Mouse (Mus musculus) heart, adult 10 weeks (tissue): Measurements from ENCODE around the gene Htr5b. TPM values are rescaled to one million over a fixed set of nuclear protein-coding genes. Genes with fewer than 3 reads are reported as not detected.

Source experiments
- polyA plus RNA-seq: library from polyadenylated mRNA; stranded (reverse); fragments of 350-450 nt; fragmentation: Illumina TruSeq; extraction: RNeasy Lipid Tissue Mini Kit (QIAGEN cat#74804); gene quantifications from one replicate; pipeline ENCODE4 v1.2.3, GENCODE M21; 2014; ENCODE audit warnings: low read depth, low replicate concordance

Gene Htr5b
- polyA plus RNA-seq = not detected

GRCm38 (mm10) chr1:121528399-121528720 is at the start of gene Htr5b:
Gene Htr5b (minus strand): TSS chr1:121528465.

DNA sequence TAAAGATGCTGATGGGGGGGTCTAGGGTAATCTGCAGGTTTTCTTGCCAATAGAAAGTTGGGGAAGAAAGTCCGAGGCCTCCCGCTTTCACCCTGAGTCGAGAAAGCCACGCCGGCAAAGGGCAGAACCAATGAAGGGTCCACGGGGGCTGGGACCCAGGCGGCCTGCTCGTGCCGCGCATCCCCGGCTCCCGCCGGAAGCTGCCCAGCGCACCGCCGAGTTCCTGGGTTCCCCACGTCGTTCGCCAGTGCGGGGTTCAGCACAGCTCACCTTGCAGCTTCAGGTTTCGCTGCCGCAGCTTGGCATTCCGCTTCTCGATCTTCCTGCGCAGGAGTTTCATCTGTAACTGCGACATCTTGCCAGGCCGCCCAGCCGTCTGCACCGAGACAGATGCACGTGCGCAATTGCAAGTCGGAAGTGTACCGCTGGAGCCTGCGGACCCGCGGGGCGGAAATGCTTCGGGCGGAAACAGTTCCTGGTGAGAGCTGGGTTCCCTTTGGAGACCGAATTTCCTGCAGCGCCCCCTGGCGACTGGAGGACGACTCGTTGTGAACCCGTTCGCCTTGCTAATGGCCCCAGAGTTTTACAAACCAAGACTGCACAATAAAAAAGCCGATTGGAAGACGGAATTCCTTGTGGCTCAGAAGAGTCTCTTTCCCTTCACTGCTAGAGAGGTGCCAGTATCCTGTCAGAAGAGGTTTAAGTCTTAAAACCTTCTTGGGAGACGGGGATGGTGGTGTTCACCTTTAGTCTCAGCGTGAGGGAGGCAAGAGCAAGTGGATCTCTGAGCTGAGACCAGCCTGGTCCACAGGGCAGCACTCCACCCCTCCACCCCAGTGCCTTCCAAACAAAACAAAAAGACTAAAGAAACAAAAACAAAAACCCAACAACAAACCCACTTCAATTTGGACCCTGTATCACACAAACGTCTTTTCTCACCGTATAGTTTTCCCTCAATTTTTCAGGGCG is 39.5 kb upstream of the Htr5b start, which contains the start of gene Ddx18:
Gene Ddx18, minus strand, starts transcription at position 469 of the 969 bp plus-strand sequence.

Other genes starting within 250 kb of the Htr5b start
- gene Insig2, start 195.9 kb downstream of the Htr5b start, polyA plus RNA-seq = 43.9 TPM
- 10.1 TPM for gene Ccdc93, start 97.4 kb downstream of the Htr5b start, polyA plus RNA-seq
- 25.1 TPM for gene Ddx18, start 39.5 kb upstream of the Htr5b start, polyA plus RNA-seq